Mouse (Mus musculus) T-helper 1 cell (primary cell): ENCODE measurements around the gene Xxylt1.

Experiments used
- in situ Hi-C: fragments of 300-600 bp; cut with MboI, MseI; formaldehyde crosslinking; loops from one replicate; pipeline ENCODE4 v1.15.1; 2025; ENCODE audit warnings: high pct_unique_total_duplicates

Xxylt1 gene

GRCm38 (mm10) chr16:30960266-30960665 lies 121.0 kb downstream of the Xxylt1 start:
- in situ Hi-C loops = no loop called here

- in situ Hi-C loops = no loop called here
Observed at GRCm38 (mm10) chr16:30959692-30960091, 121.5 kb downstream of the Xxylt1 start.

- in situ Hi-C loops = no loop called here
Observed at GRCm38 (mm10) chr16:30956141-30956540, 125.1 kb downstream of the Xxylt1 start.

- in situ Hi-C loops = no loop called here
Observed at GRCm38 (mm10) chr16:30948636-30949035, 132.6 kb downstream of the Xxylt1 start.

GRCm38 (mm10) chr16:30948216-30948615 lies 133.0 kb downstream of the Xxylt1 start:
- in situ Hi-C loops = no loop called here

- in situ Hi-C loops = no loop called here
Observed at GRCm38 (mm10) chr16:30944886-30945285, 136.3 kb downstream of the Xxylt1 start.

GRCm38 (mm10) chr16:30943919-30944318 lies 137.3 kb downstream of the Xxylt1 start:
- in situ Hi-C loops = no loop called here

- in situ Hi-C loops = no loop called here
Observed at GRCm38 (mm10) chr16:30940699-30941098, 140.5 kb downstream of the Xxylt1 start.

- in situ Hi-C loops = no loop called here
Observed at GRCm38 (mm10) chr16:30939903-30940302, 141.3 kb downstream of the Xxylt1 start.

GRCm38 (mm10) chr16:30939210-30939609 lies 142.0 kb downstream of the Xxylt1 start:
- in situ Hi-C loops = no loop called here

- in situ Hi-C loops = no loop called here
Observed at GRCm38 (mm10) chr16:30938664-30939063, 142.6 kb downstream of the Xxylt1 start.

GRCm38 (mm10) chr16:30937665-30938064 lies 143.6 kb downstream of the Xxylt1 start:
- in situ Hi-C loops = no loop called here

GRCm38 (mm10) chr16:30936471-30936870 lies 144.8 kb downstream of the Xxylt1 start:
- in situ Hi-C loops = no loop called here

- in situ Hi-C loops = no loop called here
Observed at GRCm38 (mm10) chr16:30936012-30936461, 145.2 kb downstream of the Xxylt1 start.

- in situ Hi-C loops = no loop called here
Observed at GRCm38 (mm10) chr16:30934967-30935690, 146.1 kb downstream of the Xxylt1 start.

GRCm38 (mm10) chr16:30934205-30934780 lies 146.9 kb downstream of the Xxylt1 start:
- in situ Hi-C loops = no loop called here

- in situ Hi-C loops = no loop called here
Observed at GRCm38 (mm10) chr16:30933366-30933765, 147.9 kb downstream of the Xxylt1 start.

- in situ Hi-C loops = no loop called here
Observed at GRCm38 (mm10) chr16:30932791-30933190, 148.4 kb downstream of the Xxylt1 start.

GRCm38 (mm10) chr16:30932196-30932595 lies 149.0 kb downstream of the Xxylt1 start:
- in situ Hi-C loops = no loop called here

GRCm38 (mm10) chr16:30929165-30929564 lies 152.1 kb downstream of the Xxylt1 start:
- in situ Hi-C loops = no loop called here

GRCm38 (mm10) chr16:30928076-30928750 lies 153.0 kb downstream of the Xxylt1 start:
- in situ Hi-C loops = no loop called here

- in situ Hi-C loops = no loop called here
Observed at GRCm38 (mm10) chr16:30925496-30925895, 155.7 kb downstream of the Xxylt1 start.

- in situ Hi-C loops = no loop called here
Observed at GRCm38 (mm10) chr16:30923899-30924298, 157.3 kb downstream of the Xxylt1 start.
